Mouse (Mus musculus) lung, adult 2 months (tissue): ENCODE results near the gene Cd9.

Source experiments
- CTCF ChIP-seq: fragments of 200-500 bp; IDR thresholded peaks from 2 replicates; pipeline ENCODE4 v1.5.1; 2011; ENCODE audit warnings: mild to moderate bottlenecking, low read length, control low read depth; ENCODE audit not compliant: insufficient read depth
- POLR2A ChIP-seq: fragments of 200-500 bp; IDR thresholded peaks from 2 replicates; pipeline ENCODE4 v1.6.1; 2011; ENCODE audit warnings: low read depth, mild to moderate bottlenecking, control low read depth, low read length, borderline replicate concordance; ENCODE audit errors: extremely low read depth

DNA sequence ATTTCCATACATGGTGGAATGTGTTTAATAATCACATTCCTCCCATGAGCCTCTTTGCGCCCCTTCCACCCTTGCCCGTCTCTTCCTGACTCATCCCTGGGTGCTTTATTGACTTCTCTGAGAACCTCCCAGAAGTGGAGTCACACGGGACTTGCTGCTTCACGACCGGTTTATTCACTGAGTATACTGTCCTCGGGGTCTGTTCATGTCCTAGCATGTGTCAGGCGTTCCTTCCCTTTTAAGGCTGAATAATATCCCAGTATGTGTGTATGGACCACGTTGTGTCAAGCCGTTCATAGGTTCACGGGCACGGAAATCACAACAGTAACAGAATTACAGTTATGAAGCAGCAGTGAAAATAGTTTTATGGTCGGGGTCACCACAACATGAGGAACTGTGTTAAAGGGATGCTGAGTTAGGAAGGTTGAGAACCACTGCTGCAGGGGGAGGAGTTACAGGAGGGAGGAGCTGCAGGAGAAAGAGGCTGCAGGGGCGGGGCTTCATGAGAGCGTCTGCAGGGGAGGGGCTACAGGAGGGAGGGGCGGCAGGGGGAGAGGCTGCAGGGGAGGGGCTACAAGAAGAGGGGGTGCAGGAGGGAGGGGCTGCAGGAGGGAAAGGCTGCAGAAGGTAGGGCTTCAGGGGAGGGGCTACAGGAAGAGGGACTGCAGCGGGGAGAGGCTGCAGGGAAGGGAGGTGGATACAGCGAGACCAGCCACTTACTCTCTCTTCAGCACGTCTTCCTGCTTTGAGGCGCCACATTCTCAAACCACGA is 72.4 kb downstream of the Cd9 start:
- TF ChIP-seq CTCF = no peak
- TF ChIP-seq POLR2A = no peak
